Mouse (Mus musculus) lung, postnatal 0 days (tissue): ENCODE results near the gene Ech1.

Experiments
- CTCF ChIP-seq: IDR thresholded peaks from 2 replicates; pipeline ENCODE4 v1.5.1; 2016; ENCODE audit warnings: antibody characterized with exemption, mild to moderate bottlenecking
- EP300 ChIP-seq: IDR thresholded peaks from 2 replicates; pipeline ENCODE4 v1.6.1; 2016; ENCODE audit warnings: antibody characterized with exemption, mild to moderate bottlenecking, control low read depth

DNA sequence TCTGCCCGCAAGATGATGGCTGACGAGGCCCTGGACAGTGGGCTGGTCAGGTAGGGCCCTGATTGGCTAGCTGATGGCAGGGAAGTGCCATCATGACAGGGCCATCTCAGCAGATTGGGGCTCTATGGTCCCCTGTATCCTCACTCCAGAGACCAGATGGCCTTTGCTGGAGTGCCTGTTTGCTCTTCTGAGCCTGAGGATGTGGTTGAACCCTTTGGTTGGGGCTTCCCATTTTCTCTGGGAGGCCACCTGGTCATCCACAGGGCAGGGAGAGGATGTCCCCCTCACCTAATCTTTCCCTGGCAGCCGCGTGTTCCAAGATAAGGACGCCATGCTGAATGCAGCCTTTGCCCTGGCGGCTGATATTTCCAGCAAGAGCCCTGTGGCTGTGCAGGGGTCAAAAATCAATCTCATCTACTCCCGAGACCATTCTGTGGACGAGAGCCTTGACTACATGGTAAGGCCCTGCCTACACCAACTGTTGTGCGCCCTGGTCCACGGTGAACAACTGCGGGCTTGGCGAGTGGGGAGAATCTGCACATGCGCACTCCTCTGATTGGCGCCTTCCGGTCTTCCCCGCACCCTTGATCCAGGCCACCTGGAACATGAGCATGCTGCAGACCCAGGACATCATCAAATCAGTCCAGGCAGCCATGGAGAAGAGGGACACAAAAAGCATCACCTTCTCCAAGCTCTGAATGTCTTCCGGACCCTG, 6.6 kb downstream of the Ech1 start:
- no peak for TF ChIP-seq CTCF
- no peak for TF ChIP-seq EP300
